Mouse (Mus musculus) heart, embryonic 12.5 days (tissue): Measurements from ENCODE around the gene Serpini1. TPM values are rescaled to one million over a fixed set of nuclear protein-coding genes. Genes with fewer than 3 reads are reported as not detected.
"Not testable (repeated sequence)": the region's sequence is repeated elsewhere in the genome, so short reads cannot be mapped to it uniquely, and the experiment has no call there.

Experiments used
- ATAC-seq: fragments of 200-750 bp; cut with Nextera tagmentation; 2 replicates; pipeline ENCODE4 v1.8.0; 2017; ENCODE audit warnings: moderate TSS enrichment, moderate library complexity; ENCODE audit not compliant: insufficient number of reproducible peaks, low FRiP score
- H3K27ac ChIP-seq: fragments of 300-500 bp; sonication (generic); 2 replicates; pipeline ENCODE4 v1.5.1; 2016; ENCODE audit warnings: mild to moderate bottlenecking, moderate library complexity; ENCODE audit not compliant: poor library complexity, severe bottlenecking
- H3K27me3 ChIP-seq: fragments of 300-500 bp; sonication (generic); replicated peaks from 2 replicates; pipeline ENCODE4 v1.6.1; 2016; ENCODE audit warnings: mild to moderate bottlenecking, moderate library complexity
- H3K36me3 ChIP-seq: fragments of 300-500 bp; sonication (generic); 2 replicates; pipeline ENCODE4 v1.6.1; 2016; ENCODE audit warnings: mild to moderate bottlenecking, moderate library complexity
- H3K4me1 ChIP-seq: fragments of 300-500 bp; sonication (generic); replicated peaks from 2 replicates; pipeline ENCODE4 v1.6.1; 2016; ENCODE audit warnings: mild to moderate bottlenecking
- H3K4me2 ChIP-seq: fragments of 300-500 bp; sonication (generic); 2 replicates; pipeline ENCODE4 v1.6.1; 2016; ENCODE audit warnings: mild to moderate bottlenecking, moderate library complexity
- H3K4me3 ChIP-seq: fragments of 300-500 bp; sonication (generic); 2 replicates; pipeline ENCODE4 v1.5.1; 2016; ENCODE audit warnings: mild to moderate bottlenecking
- H3K9ac ChIP-seq: fragments of 300-500 bp; sonication (generic); 2 replicates; pipeline ENCODE4 v1.6.1; 2016; ENCODE audit warnings: mild to moderate bottlenecking, moderate library complexity
- H3K9me3 ChIP-seq: fragments of 300-500 bp; sonication (generic); replicated peaks from 2 replicates; pipeline ENCODE4 v1.6.1; 2016; ENCODE audit warnings: mild to moderate bottlenecking, moderate library complexity
- WGBS: fragments of 180-500 bp; shearing (Covaris S2); methylation state at CpG from one replicate; pipeline ENCODE4 v1.1.7; 2016; 5-methylcytosine and 5-hydroxymethylcytosine counted together
- polyA plus RNA-seq: library from polyadenylated mRNA; unstranded; fragments of >200 nt; fragmentation: Nextera tagmentation; extraction: Ambion mirVana; gene quantifications from 2 replicates; pipeline ENCODE4 v1.2.1, GENCODE M21; 2016

Gene Serpini1
- polyA plus RNA-seq, 1 experiment from 2014 or later = 0.75 TPM

GRCm38 (mm10) chr3:75635648-75636047 lies 78.3 kb downstream of the Serpini1 start:
- no peak overlapping the region for H3K4me3 ChIP-seq
- no peaks in the 10 kb centered on the region for H3K36me3 ChIP-seq
- no peaks in the 10 kb centered on the region for H3K27me3 ChIP-seq
- H3K4me1 ChIP-seq = no peaks in the 10 kb centered on the region
- H3K9me3 ChIP-seq = no peaks in the 10 kb centered on the region
- 84% methylated on average over 1 of the region's 1 CpGs for WGBS
- H3K27ac ChIP-seq = no peak overlapping the region
- no peak overlapping the region for H3K9ac ChIP-seq
- no peak for ATAC-seq
- H3K4me2 ChIP-seq = no peak overlapping the region

- H3K9ac ChIP-seq = no peak overlapping the region
- ATAC-seq = no peak
- no peak overlapping the region for H3K4me2 ChIP-seq
- H3K4me1 ChIP-seq = no peaks in the 10 kb centered on the region
- H3K4me3 ChIP-seq = no peak overlapping the region
- H3K9me3 ChIP-seq = no peaks in the 10 kb centered on the region
- H3K27me3 ChIP-seq = no peaks in the 10 kb centered on the region
- H3K27ac ChIP-seq = no peak overlapping the region
- no peaks in the 10 kb centered on the region for H3K36me3 ChIP-seq
- WGBS = 40% methylated on average over 1 of the region's 1 CpGs
These were observed 82.2 kb downstream of the Serpini1 start for GRCm38 (mm10) chr3:75639546-75639945.

DNA sequence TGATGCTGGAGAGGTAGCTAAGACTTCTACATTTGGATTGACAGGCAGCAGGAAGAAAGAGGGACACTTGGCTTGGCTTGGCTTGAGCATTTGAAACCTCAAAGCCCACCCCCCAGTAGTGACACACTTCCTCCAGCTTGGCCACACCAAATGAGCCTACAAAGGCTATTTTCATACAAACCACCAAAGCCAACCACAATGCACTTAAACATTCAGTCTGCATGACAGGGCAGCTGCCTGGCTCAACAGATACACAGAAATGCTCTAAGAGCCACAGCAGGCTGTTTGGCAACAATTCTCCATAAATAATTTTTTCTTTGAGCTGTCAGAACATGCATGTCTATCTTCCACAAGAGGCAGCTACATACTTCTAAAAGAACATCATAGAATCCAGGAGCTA lies 90.2 kb downstream of the Serpini1 start:
- Histone ChIP-seq H3K4me1 (no peaks in the 10 kb centered on the region), H3K27ac (no peak overlapping the region), H3K9me3 (no peaks in the 10 kb centered on the region), H3K4me2 (no peak overlapping the region), H3K36me3 (no peaks in the 10 kb centered on the region), H3K4me3 (no peak overlapping the region), H3K9ac (no peak overlapping the region), H3K27me3 (no peaks in the 10 kb centered on the region)
- ATAC-seq = no peak

GRCm38 (mm10) chr3:75648226-75648625 lies 90.9 kb downstream of the Serpini1 start:
- Histone ChIP-seq H3K4me3 (no peak overlapping the region), H3K9ac (no peak overlapping the region), H3K4me2 (no peak overlapping the region), H3K4me1 (no peaks in the 10 kb centered on the region), H3K27ac (no peak overlapping the region), H3K36me3 (no peaks in the 10 kb centered on the region), H3K27me3 (no peaks in the 10 kb centered on the region), H3K9me3 (no peaks in the 10 kb centered on the region)
- 59% methylated on average over 1 of the region's 1 CpGs for WGBS
- no peak for ATAC-seq

GRCm38 (mm10) chr3:75650416-75651154 lies 93.2 kb downstream of the Serpini1 start:
- not testable (repeated sequence) for H3K36me3 ChIP-seq, H3K27me3 ChIP-seq, H3K9me3 ChIP-seq, H3K9ac ChIP-seq, H3K4me3 ChIP-seq, H3K27ac ChIP-seq, H3K4me2 ChIP-seq, H3K4me1 ChIP-seq, ATAC-seq
- 62% methylated on average over 4 of the region's 4 CpGs for WGBS

GRCm38 (mm10) chr3:75651603-75652115 lies 94.3 kb downstream of the Serpini1 start:
- no peak for ATAC-seq

DNA sequence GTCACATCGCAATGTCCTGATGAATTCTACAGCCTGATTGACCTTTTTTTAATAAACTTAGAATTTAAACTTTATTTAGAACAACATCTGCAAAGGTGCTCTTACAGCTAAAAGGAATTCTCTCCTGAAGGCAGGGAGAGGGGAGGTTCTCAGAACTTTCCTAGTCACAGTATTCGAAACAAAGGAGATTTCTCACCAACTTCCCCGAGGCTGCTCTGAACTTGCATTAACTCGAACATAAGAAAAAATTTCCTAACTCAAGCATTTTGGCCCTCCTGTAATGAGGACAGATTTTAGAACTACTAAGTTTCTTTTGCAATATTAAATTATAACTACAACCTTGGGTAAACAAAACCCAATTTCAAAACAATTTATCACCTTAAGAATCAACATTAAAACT lies 96.6 kb downstream of the Serpini1 start:
- ATAC-seq, H3K9me3 ChIP-seq, H3K9ac ChIP-seq, H3K4me1 ChIP-seq, H3K4me2 ChIP-seq, H3K4me3 ChIP-seq, H3K27ac ChIP-seq, H3K27me3 ChIP-seq, H3K36me3 ChIP-seq: not testable (repeated sequence)
- 61% methylated on average over 4 of the region's 4 CpGs for WGBS

More at GRCm38 (mm10) chr3:75651603-75652115, 94.3 kb downstream of the Serpini1 start:
- Histone ChIP-seq H3K4me2 (no peak overlapping the region), H3K36me3 (no peaks in the 10 kb centered on the region), H3K27ac (no peak overlapping the region), H3K4me3 (no peak overlapping the region), H3K9ac (no peak overlapping the region), H3K9me3 (no peaks in the 10 kb centered on the region), H3K4me1 (no peaks in the 10 kb centered on the region), H3K27me3 (no peaks in the 10 kb centered on the region)
- WGBS = 70% methylated on average over 2 of the region's 2 CpGs

DNA sequence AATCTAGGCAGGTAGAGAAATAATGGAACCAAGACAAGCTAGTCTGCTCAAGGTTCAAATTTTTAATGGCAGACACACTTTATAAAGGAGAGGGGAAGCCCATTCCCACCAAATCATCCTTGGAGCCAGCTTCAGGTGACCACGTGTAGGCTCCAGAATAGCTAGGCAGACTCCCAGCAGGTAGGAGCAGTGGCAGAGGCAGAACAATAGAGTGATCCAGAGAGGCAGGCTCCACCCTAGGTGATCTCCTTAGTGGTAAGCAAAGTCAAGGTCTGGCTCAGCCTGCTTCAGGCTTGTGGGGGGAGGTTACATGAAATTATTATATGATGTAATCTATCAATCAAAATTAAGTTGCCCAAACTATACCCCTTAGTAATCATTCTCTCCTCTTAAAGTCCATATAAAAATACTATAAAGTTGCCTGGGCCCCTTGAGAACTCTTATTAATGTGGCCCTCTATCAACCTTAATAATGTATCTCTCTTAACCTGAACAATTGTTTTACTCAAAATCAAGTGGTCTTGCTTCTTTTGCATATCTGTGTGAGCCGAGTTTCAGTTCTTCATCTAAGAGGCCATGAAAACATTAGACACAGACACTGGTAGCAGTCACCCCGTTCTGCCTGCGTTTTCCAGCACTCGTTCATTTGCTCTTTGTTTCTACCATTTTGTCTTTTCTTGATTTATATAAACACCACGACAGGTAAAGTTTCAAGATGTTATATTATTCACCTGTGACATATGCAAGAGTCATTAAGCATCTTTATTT lies 98.4 kb downstream of the Serpini1 start:
- ATAC-seq = no peak
- H3K4me1 ChIP-seq = no peaks in the 10 kb centered on the region
- H3K27me3 ChIP-seq = no peaks in the 10 kb centered on the region
- H3K36me3 ChIP-seq = no peaks in the 10 kb centered on the region
- H3K4me3 ChIP-seq = no peak overlapping the region
- H3K9ac ChIP-seq = no peak overlapping the region
- 69% methylated on average over 6 of the region's 6 CpGs for WGBS
- H3K4me2 ChIP-seq = no peak overlapping the region
- H3K27ac ChIP-seq = no peak overlapping the region
- no peaks in the 10 kb centered on the region for H3K9me3 ChIP-seq

- H3K27ac ChIP-seq = no peak overlapping the region
- no peaks in the 10 kb centered on the region for H3K4me1 ChIP-seq
- 63% methylated on average over 3 of the region's 3 CpGs for WGBS
These were observed 109.6 kb downstream of the Serpini1 start for GRCm38 (mm10) chr3:75666962-75667361.

DNA sequence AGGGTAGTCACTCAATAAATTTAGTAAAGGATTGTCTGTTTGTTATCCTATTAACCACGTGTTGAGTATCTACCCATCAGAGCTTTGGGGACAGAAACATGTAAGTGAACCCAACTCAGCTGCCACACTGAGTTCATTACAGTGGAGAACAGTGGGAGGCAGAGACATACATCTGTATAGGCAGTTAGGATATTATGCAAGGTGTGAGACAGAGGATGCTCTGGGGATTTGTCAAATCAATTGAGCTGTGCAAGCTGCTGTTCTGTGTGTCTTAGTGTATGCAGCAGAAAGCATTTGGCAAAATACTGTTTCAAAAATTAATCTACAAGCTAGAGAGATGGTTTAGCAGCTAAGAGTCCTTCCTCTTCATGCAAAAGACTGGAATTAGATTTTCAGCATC lies 113.1 kb downstream of the Serpini1 start:
- no peak for ATAC-seq
- Histone ChIP-seq H3K4me1 (no peaks in the 10 kb centered on the region), H3K36me3 (no peaks in the 10 kb centered on the region), H3K4me3 (no peak overlapping the region), H3K4me2 (no peak overlapping the region), H3K27me3 (no peaks in the 10 kb centered on the region), H3K9me3 (no peaks in the 10 kb centered on the region), H3K9ac (no peak overlapping the region), H3K27ac (no peak overlapping the region)
- 49% methylated on average over 1 of the region's 1 CpGs for WGBS

More at GRCm38 (mm10) chr3:75666962-75667361, 109.6 kb downstream of the Serpini1 start:
- H3K4me3 ChIP-seq = no peak overlapping the region
- ATAC-seq = no peak
- no peak overlapping the region for H3K9ac ChIP-seq
- H3K4me2 ChIP-seq = no peak overlapping the region
- no peaks in the 10 kb centered on the region for H3K27me3 ChIP-seq
- no peaks in the 10 kb centered on the region for H3K9me3 ChIP-seq
- no peaks in the 10 kb centered on the region for H3K36me3 ChIP-seq

DNA sequence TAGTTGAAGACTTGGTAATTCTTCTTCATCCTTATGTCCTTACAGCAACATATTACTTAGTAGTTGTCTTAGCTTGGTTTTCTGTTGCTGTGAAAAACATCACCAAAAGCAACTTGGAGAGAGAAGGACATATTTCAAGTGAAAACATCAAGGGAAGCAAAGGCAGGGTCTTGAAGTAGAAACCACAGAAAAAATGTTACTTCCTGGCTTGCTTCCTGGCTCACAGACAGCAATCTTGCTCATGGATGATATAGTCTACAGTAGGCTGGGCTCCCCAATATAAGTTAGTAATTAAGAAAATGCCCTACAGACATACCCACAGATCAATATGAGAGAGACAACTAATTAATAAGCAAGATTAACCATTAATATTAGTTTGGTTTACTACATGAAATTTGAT lies 125.5 kb downstream of the Serpini1 start:
- Histone ChIP-seq H3K4me1 (no peaks in the 10 kb centered on the region), H3K27ac (no peak overlapping the region), H3K27me3 (no peaks in the 10 kb centered on the region), H3K4me3 (no peak overlapping the region), H3K9ac (no peak overlapping the region), H3K4me2 (no peak overlapping the region), H3K9me3 (no peaks in the 10 kb centered on the region), H3K36me3 (no peaks in the 10 kb centered on the region)
- no peak for ATAC-seq
